Mouse (Mus musculus): ENCODE measurements around the gene Neu3. TPM values are rescaled to one million over a fixed set of nuclear protein-coding genes. Genes with fewer than 3 reads are reported as not detected.
"Not testable (repeated sequence)": the region's sequence is repeated elsewhere in the genome, so short reads cannot be mapped to it uniquely, and the experiment has no call there.

Gene Neu3
- polyA plus RNA-seq, 1 experiment from 2014 or later, result 3.4 TPM

- no peaks in the 10 kb centered on the region for H3K27me3 ChIP-seq (replicated peaks)
- no peaks in the 10 kb centered on the region for H3K9me3 ChIP-seq (replicated peaks)
- H3K36me3 ChIP-seq, result peaks cover 11% of the 10 kb centered on the region
- WGBS, result 86% methylated on average over 2 of the region's 2 CpGs
- no peak for ATAC-seq (ENCODE audit: insufficient number of reproducible peaks, low FRiP score)
- no peak overlapping the region for H3K4me3 ChIP-seq
- no peak overlapping the region for H3K4me2 ChIP-seq
- no peak overlapping the region for H3K27ac ChIP-seq (ENCODE audit: poor library complexity, severe bottlenecking)
- H3K9ac ChIP-seq, result no peak overlapping the region
- peaks cover 21% of the 10 kb centered on the region for H3K4me1 ChIP-seq (replicated peaks)
Observed at GRCm38 (mm10) chr7:99833846-99834222, 5.6 kb upstream of the Neu3 start.

DNA sequence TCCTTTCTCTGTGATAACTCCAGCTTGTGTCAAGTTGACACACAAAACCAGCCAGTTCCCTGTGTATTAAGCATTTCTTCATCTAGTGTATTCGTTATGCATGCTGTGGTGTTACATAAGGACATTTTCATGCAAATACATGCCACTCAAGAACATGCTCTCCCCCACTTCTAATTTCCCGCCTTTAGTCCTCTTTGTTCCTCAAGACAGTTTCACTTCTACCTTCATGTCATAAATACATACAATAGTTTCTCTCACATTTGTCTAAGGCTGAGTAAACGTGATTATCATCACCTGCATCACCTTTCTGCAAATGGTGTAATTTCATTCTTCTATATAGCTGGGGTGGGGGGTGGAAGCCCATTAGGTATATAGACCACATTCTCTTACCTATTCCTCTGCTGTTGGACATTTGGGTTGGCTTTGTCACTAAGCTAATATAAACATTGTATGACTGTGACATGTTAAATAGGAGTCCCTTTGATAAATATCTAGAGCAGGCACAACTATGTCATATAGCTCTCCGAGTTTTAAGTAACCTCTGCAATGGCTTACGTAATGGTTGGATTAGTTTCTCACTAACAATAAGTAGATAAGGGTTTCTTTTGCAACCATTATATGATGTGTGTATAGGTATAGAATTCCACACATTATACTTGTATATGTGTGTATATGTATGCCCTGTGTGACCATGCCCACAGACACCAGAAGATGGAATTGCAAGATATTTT is 5.1 kb upstream of the Neu3 start:
- H3K27ac ChIP-seq (ENCODE audit: poor library complexity, severe bottlenecking), result no peak overlapping the region
- no peak for ATAC-seq (ENCODE audit: insufficient number of reproducible peaks, low FRiP score)
- no peak overlapping the region for H3K9ac ChIP-seq
- H3K27me3 ChIP-seq (replicated peaks), result no peaks in the 10 kb centered on the region
- H3K4me1 ChIP-seq (replicated peaks), result peaks cover 20% of the 10 kb centered on the region
- WGBS, result 78% methylated on average over 5 of the region's 5 CpGs
- H3K9me3 ChIP-seq (replicated peaks), result no peaks in the 10 kb centered on the region
- H3K4me3 ChIP-seq, result no peak overlapping the region
- H3K36me3 ChIP-seq, result peaks cover 7% of the 10 kb centered on the region
- no peak overlapping the region for H3K4me2 ChIP-seq

- Histone ChIP-seq H3K36me3 (peaks cover 6% of the 10 kb centered on the region; the same call in 1 of the 2 replicates), H3K4me3 (0 out of 2 replicates have a peak overlapping the region, but pooled peaks have one; percentile 0), H3K27ac (ENCODE audit: poor library complexity, severe bottlenecking) (no peak overlapping the region), H3K4me2 (peak overlapping the region; percentile 50), H3K4me1 (replicated peaks) (peaks cover 46% of the 10 kb centered on the region), H3K9me3 (replicated peaks) (no peaks in the 10 kb centered on the region), H3K9ac (no peak overlapping the region), H3K27me3 (replicated peaks) (no peaks in the 10 kb centered on the region)
- 54% methylated on average over 6 of the region's 6 CpGs for WGBS
- no peak for ATAC-seq (ENCODE audit: insufficient number of reproducible peaks, low FRiP score)
Observed at GRCm38 (mm10) chr7:99826096-99826495, 2.1 kb downstream of the Neu3 start.

DNA sequence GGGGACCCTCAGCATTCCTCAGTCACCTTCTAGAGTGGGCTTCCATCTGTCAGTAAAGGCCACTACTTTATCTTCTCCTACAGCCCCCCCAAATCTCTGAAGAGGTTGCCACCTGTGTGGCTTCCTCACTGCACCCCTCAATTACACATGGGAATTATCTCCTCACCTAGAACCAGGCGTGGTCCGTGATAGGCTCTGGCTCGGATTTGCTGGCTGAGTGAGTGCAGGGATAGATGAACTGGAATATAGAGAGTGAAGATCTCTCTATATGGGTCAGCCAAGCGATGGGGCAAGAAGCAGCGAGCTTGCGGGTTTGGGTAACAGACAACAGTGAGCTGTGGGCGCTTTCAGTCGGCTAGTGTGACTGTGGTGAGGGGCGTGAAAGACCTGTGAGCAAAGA is 2.7 kb downstream of the Neu3 start:
- H3K36me3 ChIP-seq, result peaks cover 6% of the 10 kb centered on the region; the same call in 1 of the 2 replicates
- H3K9me3 ChIP-seq (replicated peaks), result no peaks in the 10 kb centered on the region
- H3K4me2 ChIP-seq, result peak overlapping the region; percentile 50
- H3K4me1 ChIP-seq (replicated peaks), result peaks cover 46% of the 10 kb centered on the region
- ATAC-seq (ENCODE audit: insufficient number of reproducible peaks, low FRiP score), result no peak
- H3K9ac ChIP-seq, result no peak overlapping the region
- 0 out of 2 replicates have a peak overlapping the region, but pooled peaks have one; percentile 0 for H3K4me3 ChIP-seq
- 52% methylated on average over 9 of the region's 9 CpGs for WGBS
- H3K27ac ChIP-seq (ENCODE audit: poor library complexity, severe bottlenecking), result peak overlapping the region; percentile 45
- no peaks in the 10 kb centered on the region for H3K27me3 ChIP-seq (replicated peaks)

DNA sequence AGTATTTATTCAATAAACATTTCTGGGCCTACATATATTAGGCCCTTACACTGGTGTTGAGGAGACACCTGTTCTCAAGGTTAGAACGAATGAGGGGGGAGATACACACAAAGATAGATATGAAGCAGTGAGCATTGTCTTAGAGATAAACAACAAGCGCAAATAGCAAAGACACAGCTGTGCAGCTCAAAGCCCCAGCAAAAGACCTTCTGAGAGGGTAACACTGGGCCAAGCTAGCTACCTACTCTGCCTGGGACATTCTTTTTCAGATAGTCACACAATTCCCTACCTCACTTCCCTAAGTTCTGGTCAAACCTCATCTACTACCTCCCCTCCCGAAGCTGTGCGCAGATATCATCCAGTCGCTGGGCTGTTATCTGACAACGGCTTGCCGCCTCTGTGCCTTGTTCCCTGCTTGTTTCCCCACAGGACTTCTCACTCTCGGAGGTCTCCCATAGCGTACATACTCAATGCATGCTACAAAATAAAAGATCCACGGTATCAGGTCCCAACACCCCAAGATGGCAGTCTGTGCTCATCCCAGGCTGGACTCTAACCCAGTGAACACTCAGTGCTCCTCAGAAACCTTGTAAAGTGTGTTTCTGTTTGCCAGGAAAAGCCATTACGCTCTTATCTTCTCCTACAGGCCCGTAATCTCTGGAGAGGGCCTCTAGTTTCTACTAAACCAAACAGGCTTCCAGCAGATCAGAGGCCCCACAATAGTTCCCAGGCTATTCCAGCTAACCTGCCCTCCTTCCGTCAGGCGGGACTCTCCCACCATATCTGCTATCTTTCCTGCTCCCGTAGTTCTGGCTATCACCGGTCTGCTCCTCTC is 3.4 kb downstream of the Neu3 start:
- peaks cover 6% of the 10 kb centered on the region; the same call in 1 of the 2 replicates for H3K36me3 ChIP-seq
- peak overlapping the region; percentile 50 for H3K4me2 ChIP-seq
- H3K4me1 ChIP-seq (replicated peaks), result peaks cover 46% of the 10 kb centered on the region

GRCm38 (mm10) chr7:99823045-99823663 is 5.1 kb downstream of the Neu3 start:
- H3K9ac ChIP-seq, result no peak overlapping the region
- no peak overlapping the region for H3K27ac ChIP-seq (ENCODE audit: poor library complexity, severe bottlenecking)
- peaks cover 47% of the 10 kb centered on the region for H3K4me1 ChIP-seq (replicated peaks)
- no peaks in the 10 kb centered on the region for H3K27me3 ChIP-seq (replicated peaks)
- peaks cover 6% of the 10 kb centered on the region; the same call in 1 of the 2 replicates for H3K36me3 ChIP-seq
- ATAC-seq (ENCODE audit: insufficient number of reproducible peaks, low FRiP score), result no peak
- no peaks in the 10 kb centered on the region for H3K9me3 ChIP-seq (replicated peaks)
- no peak overlapping the region for H3K4me3 ChIP-seq
- H3K4me2 ChIP-seq, result no peak overlapping the region
- whole genome bisulfite sequencing, result 84% methylated on average over 10 of the region's 10 CpGs

More for the DNA sequence above, 3.4 kb downstream of the Neu3 start:
- Histone ChIP-seq H3K9ac (no peak overlapping the region), H3K27me3 (replicated peaks) (no peaks in the 10 kb centered on the region), H3K9me3 (replicated peaks) (no peaks in the 10 kb centered on the region), H3K27ac (ENCODE audit: poor library complexity, severe bottlenecking) (peak overlapping the region; percentile 45), H3K4me3 (peak overlapping the region; percentile 2; the same call in 1 of the 2 replicates)
- ATAC-seq (ENCODE audit: insufficient number of reproducible peaks, low FRiP score), result 0 out of 2 replicates have a peak, but pooled peaks have one; percentile 23
- 20% methylated on average over 16 of the region's 16 CpGs for WGBS

GRCm38 (mm10) chr7:99822426-99822825 is 5.8 kb downstream of the Neu3 start:
- Histone ChIP-seq H3K9ac (no peak overlapping the region), H3K9me3 (replicated peaks) (no peaks in the 10 kb centered on the region), H3K4me2 (no peak overlapping the region), H3K27me3 (replicated peaks) (no peaks in the 10 kb centered on the region), H3K36me3 (peaks cover 6% of the 10 kb centered on the region; the same call in 1 of the 2 replicates), H3K4me3 (no peak overlapping the region), H3K4me1 (replicated peaks) (peaks cover 50% of the 10 kb centered on the region), H3K27ac (ENCODE audit: poor library complexity, severe bottlenecking) (no peak overlapping the region)
- 65% methylated on average over 5 of the region's 5 CpGs for WGBS
- no peak for ATAC-seq (ENCODE audit: insufficient number of reproducible peaks, low FRiP score)

DNA sequence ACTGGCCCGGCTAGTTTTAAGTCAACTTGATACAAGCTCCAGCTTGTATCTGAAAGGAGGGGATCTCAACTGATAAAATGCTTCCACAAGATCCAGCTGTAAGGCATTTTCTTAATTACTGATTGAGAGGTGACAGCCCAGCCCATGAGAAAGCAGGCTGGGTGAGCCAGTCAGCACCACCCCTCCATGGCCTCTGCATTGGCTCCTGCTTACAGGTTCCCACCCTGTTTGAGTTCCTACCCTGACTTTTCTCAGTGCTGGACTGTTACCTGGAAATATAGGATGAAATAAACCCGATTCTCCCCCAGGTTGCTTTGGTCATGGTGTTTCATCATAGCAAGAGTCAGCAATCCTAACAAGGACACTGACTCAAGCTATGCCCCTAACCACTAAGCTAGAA is 6.3 kb downstream of the Neu3 start:
- H3K27ac ChIP-seq (ENCODE audit: poor library complexity, severe bottlenecking), result no peak overlapping the region
- WGBS, result 62% methylated on average over 2 of the region's 2 CpGs
- no peak overlapping the region for H3K4me2 ChIP-seq

GRCm38 (mm10) chr7:99818181-99818725 is 10.0 kb downstream of the Neu3 start:
- not testable (repeated sequence) for H3K27ac ChIP-seq (ENCODE audit: poor library complexity, severe bottlenecking); H3K9me3 ChIP-seq (replicated peaks); H3K27me3 ChIP-seq (replicated peaks); ATAC-seq (ENCODE audit: insufficient number of reproducible peaks, low FRiP score)
- Histone ChIP-seq H3K4me2 (peak overlapping the region; percentile 50), H3K36me3 (peaks cover 13% of the 10 kb centered on the region), H3K9ac (peak overlapping the region; percentile 41), H3K4me1 (replicated peaks) (peaks cover 27% of the 10 kb centered on the region), H3K4me3 (peak overlapping the region; percentile 15; the same call in 1 of the 2 replicates)
- 18% methylated on average over 9 of the region's 9 CpGs for WGBS

More for the DNA sequence above, 6.3 kb downstream of the Neu3 start:
- H3K4me1 ChIP-seq (replicated peaks), result peaks cover 53% of the 10 kb centered on the region
- H3K9ac ChIP-seq, result no peak overlapping the region
- ATAC-seq (ENCODE audit: insufficient number of reproducible peaks, low FRiP score), result no peak
- no peaks in the 10 kb centered on the region for H3K9me3 ChIP-seq (replicated peaks)
- no peak overlapping the region for H3K4me3 ChIP-seq
- H3K27me3 ChIP-seq (replicated peaks), result no peaks in the 10 kb centered on the region
- H3K36me3 ChIP-seq, result peaks cover 6% of the 10 kb centered on the region; the same call in 1 of the 2 replicates

- no peaks in the 10 kb centered on the region for H3K9me3 ChIP-seq (replicated peaks)
- H3K4me3 ChIP-seq, result no peak overlapping the region
- H3K9ac ChIP-seq, result no peak overlapping the region
- H3K4me2 ChIP-seq, result no peak overlapping the region
- no peaks in the 10 kb centered on the region for H3K27me3 ChIP-seq (replicated peaks)
- H3K27ac ChIP-seq (ENCODE audit: poor library complexity, severe bottlenecking), result no peak overlapping the region
- H3K36me3 ChIP-seq, result peaks cover 18% of the 10 kb centered on the region
- H3K4me1 ChIP-seq (replicated peaks), result 0 out of 2 replicates have a peak, but pooled peaks cover 8% of the 10 kb centered on the region
- 82% methylated on average over 11 of the region's 11 CpGs for WGBS
- no peak for ATAC-seq (ENCODE audit: insufficient number of reproducible peaks, low FRiP score)
Observed at GRCm38 (mm10) chr7:99813394-99813793, 14.8 kb downstream of the Neu3 start.

All from heart, embryonic 12.5 days (tissue).